Mouse (Mus musculus): ENCODE measurements around the gene Set. TPM values are rescaled to one million over a fixed set of nuclear protein-coding genes. Genes with fewer than 3 reads are reported as not detected.
A peak's percentile ranks its signal among the peaks of the same experiment; 100 is the strongest.

Set gene
- total RNA-seq, 2 experiments from 2014 or later = 75.4 to 85.1 TPM

GRCm38 (mm10) chr2:30061215-30062166 is 4.3 kb downstream of the Set start:
- peak; percentile 22 for DNase-seq

GRCm38 (mm10) chr2:30062249-30063093 is 5.3 kb downstream of the Set start:
- DNase-seq = peak; percentile 57

GRCm38 (mm10) chr2:30063235-30063634 is 6.1 kb downstream of the Set start:
- DNase-seq = no peak

GRCm38 (mm10) chr2:30063791-30064190 is 6.6 kb downstream of the Set start:
- DNase-seq = no peak

GRCm38 (mm10) chr2:30064298-30064697 is 7.1 kb downstream of the Set start:
- DNase-seq = no peak

GRCm38 (mm10) chr2:30066046-30066901 is 9.1 kb downstream of the Set start:
- DNase-seq = peak; percentile 98

- peak; percentile 38 for DNase-seq
Measured at GRCm38 (mm10) chr2:30067031-30067888, 10.1 kb downstream of the Set start.

GRCm38 (mm10) chr2:30067962-30068361 is 10.8 kb downstream of the Set start:
- no peak for DNase-seq

- DNase-seq = no peak
Measured at GRCm38 (mm10) chr2:30072875-30073274, 15.7 kb downstream of the Set start.

- no peak for DNase-seq
Measured at GRCm38 (mm10) chr2:30073285-30073684, 16.1 kb downstream of the Set start.

GRCm38 (mm10) chr2:30075625-30076024 is 18.4 kb downstream of the Set start:
- DNase-seq = no peak

GRCm38 (mm10) chr2:30076439-30076838 is 19.3 kb downstream of the Set start:
- DNase-seq = no peak

- DNase-seq = no peak
Measured at GRCm38 (mm10) chr2:30076959-30077358, 19.8 kb downstream of the Set start.

- DNase-seq = peak; percentile 77
Measured at GRCm38 (mm10) chr2:30077502-30078348, 20.5 kb downstream of the Set start, which contains the start of gene Pkn3. Gene Pkn3 (plus strand): TSS chr2:30077684.

GRCm38 (mm10) chr2:30078349-30078712 is 21.2 kb downstream of the Set start:
- DNase-seq = peak; percentile 44

GRCm38 (mm10) chr2:30078760-30079159 is 21.6 kb downstream of the Set start:
- no peak for DNase-seq

GRCm38 (mm10) chr2:30080181-30080800 is 23.1 kb downstream of the Set start:
- DNase-seq = no peak

- DNase-seq = no peak
Measured at GRCm38 (mm10) chr2:30084113-30084512, 26.9 kb downstream of the Set start.

GRCm38 (mm10) chr2:30084632-30085031 is 27.5 kb downstream of the Set start:
- no peak for DNase-seq
